Mouse (Mus musculus): ENCODE data around the gene Cpt1a.

- TF ChIP-seq POLR2A (IDR thresholded peaks at IDR 0.05; ENCODE audit: borderline replicate concordance, extremely low read depth, insufficient read depth, insufficient read length, poor library complexity, severe bottlenecking) (no peak), CTCF (IDR thresholded peaks at IDR 0.05; ENCODE audit: borderline replicate concordance, extremely low read depth, insufficient read depth, insufficient read length) (no peak)
Measured at GRCm38 (mm10) chr19:3376966-3377715, 55.0 kb downstream of the Cpt1a start.

Data from brain, embryonic 14.5 days (tissue).